Mouse (Mus musculus) midbrain, embryonic 12.5 days (tissue): ENCODE data around the gene Fmo4. TPM values are rescaled to one million over a fixed set of nuclear protein-coding genes. Genes with fewer than 3 reads are reported as not detected.

Experiments used
- ATAC-seq: fragments of 200-750 bp; cut with Nextera tagmentation; 2 replicates; pipeline ENCODE4 v1.8.0; 2017; ENCODE audit warnings: low read depth, moderate TSS enrichment, moderate library complexity; ENCODE audit not compliant: low FRiP score
- H3K27ac ChIP-seq: fragments of 300-500 bp; sonication (generic); replicated peaks from 2 replicates; pipeline ENCODE4 v1.5.1; 2016; ENCODE audit warnings: mild to moderate bottlenecking
- H3K27me3 ChIP-seq: fragments of 300-500 bp; sonication (generic); 2 replicates; pipeline ENCODE4 v1.6.1; 2016; ENCODE audit warnings: mild to moderate bottlenecking
- H3K36me3 ChIP-seq: fragments of 300-500 bp; sonication (generic); 2 replicates; pipeline ENCODE4 v1.6.1; 2016
- H3K4me1 ChIP-seq: fragments of 300-500 bp; sonication (generic); 2 replicates; pipeline ENCODE4 v1.6.1; 2016
- H3K4me2 ChIP-seq: fragments of 300-500 bp; sonication (generic); replicated peaks from 2 replicates; pipeline ENCODE4 v1.6.1; 2016; ENCODE audit warnings: mild to moderate bottlenecking, moderate library complexity
- H3K4me3 ChIP-seq: fragments of 300-500 bp; sonication (generic); 2 replicates; pipeline ENCODE4 v1.5.1; 2016; ENCODE audit warnings: mild to moderate bottlenecking
- H3K9ac ChIP-seq: fragments of 300-500 bp; sonication (generic); replicated peaks from 2 replicates; pipeline ENCODE4 v1.6.1; 2016; ENCODE audit warnings: mild to moderate bottlenecking, moderate library complexity
- H3K9me3 ChIP-seq: fragments of 300-500 bp; sonication (generic); 2 replicates; pipeline ENCODE4 v1.6.1; 2016; ENCODE audit warnings: mild to moderate bottlenecking
- WGBS: fragments of 180-500 bp; shearing (Covaris S2); methylation state at CpG from one replicate; pipeline ENCODE4 v1.1.7; 2016; 5-methylcytosine and 5-hydroxymethylcytosine counted together
- polyA plus RNA-seq: library from polyadenylated mRNA; unstranded; fragments of >200 nt; fragmentation: Nextera tagmentation; extraction: Ambion mirVana; gene quantifications from 2 replicates; pipeline ENCODE4 v1.2.1, GENCODE M21; 2016

Gene Fmo4
- polyA plus RNA-seq, 1 experiment from 2014 or later = 0.18 TPM

DNA sequence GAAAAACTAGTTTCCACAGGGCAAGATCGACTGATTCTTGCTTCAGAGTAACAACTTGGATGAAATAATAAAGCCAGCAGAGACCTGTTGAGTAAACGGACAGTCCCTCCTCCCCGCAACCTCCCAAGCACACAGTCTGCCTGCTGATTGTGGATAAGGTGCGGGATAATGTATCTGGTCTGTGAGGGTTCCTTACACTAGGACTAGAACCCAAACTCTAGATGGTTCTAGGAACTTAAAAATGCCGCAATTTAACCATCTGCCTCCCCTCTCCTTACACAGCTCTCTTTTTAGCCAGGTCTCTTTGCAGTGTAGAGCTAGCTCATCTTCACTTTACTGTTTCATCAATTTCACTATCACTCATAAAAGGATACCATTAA, 18.8 kb upstream of the Fmo4 start:
- Histone ChIP-seq H3K4me3 (no peak overlapping the region), H3K9me3 (no peaks in the 10 kb centered on the region), H3K27me3 (peaks cover 4% of the 10 kb centered on the region; the same call in 1 of the 2 replicates), H3K4me1 (peaks cover 12% of the 10 kb centered on the region), H3K9ac (no peak overlapping the region), H3K4me2 (peak overlapping the region; percentile 44), H3K36me3 (peaks cover 2% of the 10 kb centered on the region; the same call in 1 of the 2 replicates), H3K27ac (0 out of 2 replicates have a peak overlapping the region, but pooled peaks have one; percentile 73)
- peak; percentile 68 for ATAC-seq
- 15% methylated on average over 5 of the region's 5 CpGs for WGBS

DNA sequence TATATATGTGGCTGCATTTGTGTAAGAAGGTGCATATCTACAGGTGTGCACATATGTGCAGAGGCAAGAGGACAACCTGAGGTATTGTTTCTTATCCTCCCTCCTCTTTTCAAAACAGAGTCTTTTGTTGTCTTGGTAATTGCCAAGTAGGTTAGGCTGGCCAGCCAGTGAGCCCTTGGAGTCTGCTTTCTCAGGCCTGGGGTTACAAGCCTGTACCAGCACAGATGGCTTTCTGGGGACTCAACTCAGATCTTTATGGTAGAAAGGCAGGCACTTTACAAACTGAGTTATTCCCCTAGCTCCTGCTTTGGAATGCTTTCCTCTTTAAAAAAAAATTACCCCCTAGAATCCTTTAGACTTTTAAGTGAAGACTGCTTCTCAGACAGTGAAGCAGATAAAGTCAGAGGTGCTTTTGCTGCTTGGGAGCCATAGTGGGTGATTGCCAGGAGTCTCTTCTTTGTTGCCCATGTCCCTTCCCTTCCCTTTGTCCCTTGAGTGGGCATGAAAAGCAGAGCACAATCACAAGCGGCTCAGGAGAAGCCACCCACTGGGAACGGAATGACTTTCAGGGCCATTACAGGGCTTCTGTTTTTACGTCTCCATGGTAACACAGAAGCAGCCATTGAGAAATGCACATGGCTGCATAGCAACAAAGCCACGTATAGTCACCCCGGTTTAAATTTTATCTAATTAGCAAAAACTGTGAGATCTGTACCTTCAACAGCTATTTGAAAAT, 18.2 kb upstream of the Fmo4 start:
- WGBS = 1% methylated on average over 5 of the region's 5 CpGs
- Histone ChIP-seq H3K9ac (no peak overlapping the region), H3K9me3 (no peaks in the 10 kb centered on the region), H3K4me1 (peaks cover 12% of the 10 kb centered on the region), H3K36me3 (peaks cover 2% of the 10 kb centered on the region; the same call in 1 of the 2 replicates), H3K4me2 (peak overlapping the region; percentile 44), H3K4me3 (no peak overlapping the region), H3K27me3 (peaks cover 5% of the 10 kb centered on the region; the same call in 1 of the 2 replicates), H3K27ac (peak overlapping the region; percentile 73)
- ATAC-seq = peak; percentile 95

DNA sequence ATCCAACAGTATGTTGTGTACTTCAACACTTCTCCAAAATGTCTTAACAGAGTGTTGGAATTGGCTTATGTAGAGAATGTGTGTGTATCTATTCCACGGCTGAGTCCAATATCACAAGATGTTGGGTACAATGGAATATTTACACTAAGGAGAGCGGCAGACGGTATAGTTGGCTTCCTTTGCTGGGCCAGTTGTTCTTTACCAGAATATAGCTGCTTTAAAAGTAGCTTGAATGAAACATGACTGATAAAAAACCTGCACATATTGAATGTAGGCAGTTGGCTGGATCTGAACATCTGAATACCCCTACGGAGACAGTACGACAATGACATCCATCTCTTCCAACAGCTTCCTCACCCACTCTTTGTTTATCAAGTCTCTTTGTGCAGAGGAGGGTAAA, 5.5 kb upstream of the Fmo4 start:
- no peak for ATAC-seq
- Histone ChIP-seq H3K4me1 (no peaks in the 10 kb centered on the region), H3K4me3 (no peak overlapping the region), H3K9me3 (no peaks in the 10 kb centered on the region), H3K4me2 (no peak overlapping the region), H3K27me3 (no peaks in the 10 kb centered on the region), H3K27ac (no peak overlapping the region), H3K9ac (no peak overlapping the region), H3K36me3 (no peaks in the 10 kb centered on the region)
- WGBS = 93% methylated on average over 5 of the region's 5 CpGs

DNA sequence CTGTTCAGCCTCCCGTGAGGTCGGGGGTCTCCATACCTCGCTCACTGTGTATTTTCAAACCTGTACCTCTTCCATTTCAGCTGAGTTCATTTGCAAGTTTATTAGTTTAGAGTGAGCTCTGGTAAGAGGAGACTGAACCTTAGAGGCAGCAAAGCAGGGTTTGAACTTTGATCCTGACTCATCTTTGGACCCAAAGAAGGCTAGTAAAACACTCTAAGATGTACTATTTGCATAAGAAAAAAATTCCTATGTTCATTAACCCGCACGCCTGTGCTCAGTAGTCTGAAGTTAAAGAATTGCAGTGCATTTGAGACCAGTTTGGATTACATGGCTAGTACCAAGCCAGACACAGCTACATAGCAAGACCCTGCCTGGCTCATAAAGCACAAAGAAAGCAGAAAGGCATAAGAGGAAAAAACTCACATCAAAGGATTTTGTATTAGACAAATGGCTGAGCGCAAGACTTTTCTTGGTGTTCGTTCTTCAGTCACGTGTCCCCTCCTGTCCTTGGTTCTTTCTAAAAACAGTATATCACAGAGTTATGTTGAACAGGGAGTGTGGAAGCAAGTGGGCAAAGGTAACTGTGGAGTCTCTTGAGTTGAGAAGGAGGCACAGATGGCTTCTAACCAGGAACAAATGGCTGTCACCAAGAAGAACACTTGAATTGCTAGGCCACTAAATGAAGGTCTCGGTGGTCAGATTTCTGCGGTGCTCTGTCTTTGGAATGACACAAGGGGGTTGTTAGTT, 1.8 kb upstream of the Fmo4 start:
- no peak overlapping the region for H3K9ac ChIP-seq
- no peaks in the 10 kb centered on the region for H3K9me3 ChIP-seq
- no peak overlapping the region for H3K4me2 ChIP-seq
- H3K4me1 ChIP-seq = no peaks in the 10 kb centered on the region
- H3K27ac ChIP-seq = no peak overlapping the region
- ATAC-seq = no peak
- no peaks in the 10 kb centered on the region for H3K27me3 ChIP-seq
- no peaks in the 10 kb centered on the region for H3K36me3 ChIP-seq
- no peak overlapping the region for H3K4me3 ChIP-seq
- WGBS = 76% methylated on average over 10 of the region's 10 CpGs

GRCm38 (mm10) chr1:162814932-162815331, 1.2 kb upstream of the Fmo4 start:
- Histone ChIP-seq H3K36me3 (no peaks in the 10 kb centered on the region), H3K27me3 (no peaks in the 10 kb centered on the region), H3K27ac (no peak overlapping the region), H3K9ac (no peak overlapping the region; the same call in 1 of the 2 replicates), H3K9me3 (no peaks in the 10 kb centered on the region), H3K4me3 (no peak overlapping the region), H3K4me1 (no peaks in the 10 kb centered on the region), H3K4me2 (no peak overlapping the region)
- no peak for ATAC-seq
- WGBS = 79% methylated on average over 4 of the region's 4 CpGs

DNA sequence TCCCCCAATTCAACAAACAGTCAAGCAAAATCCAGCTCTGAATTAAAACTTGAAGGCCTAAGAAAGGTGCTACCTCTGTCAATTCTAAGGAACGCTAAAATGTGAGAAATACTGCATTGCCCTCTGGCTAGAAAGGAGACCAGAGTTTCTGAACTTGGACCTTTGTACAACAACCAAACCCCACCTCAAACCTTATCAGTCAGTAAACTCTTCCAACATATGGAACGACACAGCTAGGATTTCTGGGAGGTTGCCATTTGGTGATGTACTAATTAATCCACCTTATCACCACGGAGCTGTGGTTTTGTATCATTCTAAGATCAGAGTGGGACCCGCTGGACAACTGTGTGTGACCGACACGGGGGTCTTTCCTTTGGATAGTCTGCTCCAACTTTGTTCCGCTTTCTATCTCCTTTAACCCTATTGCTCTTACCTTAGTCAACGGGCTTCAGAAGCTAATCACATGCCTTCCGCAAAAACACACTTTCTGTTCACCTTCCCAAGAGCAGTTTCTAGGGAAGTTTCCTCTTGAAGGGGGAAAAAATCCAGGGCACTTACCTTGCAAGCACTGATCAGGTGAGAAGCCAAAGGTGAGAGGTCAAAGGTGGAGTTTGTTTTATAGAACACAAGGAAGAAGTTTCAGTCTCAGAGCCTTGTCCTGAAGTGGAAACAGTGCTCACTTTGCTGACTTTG, 483 bp downstream of the Fmo4 start:
- no peaks in the 10 kb centered on the region for H3K9me3 ChIP-seq
- no peaks in the 10 kb centered on the region for H3K27me3 ChIP-seq
- H3K4me2 ChIP-seq = no peak overlapping the region
- H3K9ac ChIP-seq = no peak overlapping the region
- no peak overlapping the region for H3K4me3 ChIP-seq
- H3K4me1 ChIP-seq = no peaks in the 10 kb centered on the region
- H3K27ac ChIP-seq = no peak overlapping the region
- no peaks in the 10 kb centered on the region for H3K36me3 ChIP-seq
- ATAC-seq = no peak
- WGBS = 86% methylated on average over 9 of the region's 9 CpGs

DNA sequence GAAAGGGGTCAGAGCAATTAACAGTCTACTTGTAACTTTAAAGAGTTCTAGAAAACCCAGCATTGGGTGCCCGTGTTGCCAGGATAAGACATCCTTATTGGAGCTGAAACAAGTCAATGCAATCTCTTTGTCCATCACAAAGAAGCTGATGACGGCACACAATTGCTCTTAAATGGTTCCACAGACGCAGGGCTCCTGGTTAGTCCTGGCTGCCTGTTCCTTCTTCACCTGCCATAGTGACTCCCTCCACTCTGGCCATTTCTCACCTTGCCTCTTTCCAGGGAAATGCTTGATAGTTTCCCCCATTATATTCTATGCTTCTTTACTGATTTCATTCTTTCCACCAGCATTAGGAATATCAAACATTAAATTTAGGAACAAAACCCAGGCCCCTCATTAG, 5.2 kb downstream of the Fmo4 start:
- Histone ChIP-seq H3K4me3 (no peak overlapping the region), H3K9me3 (no peaks in the 10 kb centered on the region), H3K27me3 (no peaks in the 10 kb centered on the region), H3K4me1 (no peaks in the 10 kb centered on the region), H3K9ac (no peak overlapping the region), H3K27ac (no peak overlapping the region), H3K36me3 (no peaks in the 10 kb centered on the region), H3K4me2 (no peak overlapping the region)
- no peak for ATAC-seq
- WGBS = 82% methylated on average over 3 of the region's 3 CpGs

DNA sequence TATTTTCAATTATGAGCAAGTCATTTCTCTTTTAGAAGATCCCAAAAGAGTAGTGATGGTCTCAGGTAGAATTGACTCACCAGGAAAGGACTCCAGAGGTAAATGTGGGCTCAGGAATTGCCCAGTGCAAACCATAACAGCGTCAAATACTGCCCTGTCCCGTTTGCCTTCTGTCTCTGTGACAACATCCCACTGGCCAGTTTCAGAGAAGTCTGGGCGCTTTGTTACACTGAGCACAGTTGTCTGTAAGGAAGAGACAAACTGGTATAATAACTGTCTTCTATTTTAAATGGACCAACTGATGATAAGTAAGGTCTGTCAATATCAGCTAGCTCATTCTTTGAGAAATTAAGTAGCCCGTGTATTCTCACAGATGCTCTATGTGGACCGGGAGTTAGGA, 6.3 kb downstream of the Fmo4 start:
- no peak overlapping the region for H3K27ac ChIP-seq
- H3K9me3 ChIP-seq = no peaks in the 10 kb centered on the region
- H3K27me3 ChIP-seq = no peaks in the 10 kb centered on the region
- 88% methylated on average over 5 of the region's 5 CpGs for WGBS
- no peaks in the 10 kb centered on the region for H3K4me1 ChIP-seq
- no peak for ATAC-seq
- H3K36me3 ChIP-seq = no peaks in the 10 kb centered on the region
- no peak overlapping the region for H3K4me3 ChIP-seq
- H3K4me2 ChIP-seq = no peak overlapping the region
- H3K9ac ChIP-seq = no peak overlapping the region

GRCm38 (mm10) chr1:162805011-162805410, 8.8 kb downstream of the Fmo4 start:
- Histone ChIP-seq H3K36me3 (no peaks in the 10 kb centered on the region), H3K9ac (no peak overlapping the region), H3K4me2 (no peak overlapping the region), H3K27me3 (no peaks in the 10 kb centered on the region), H3K4me1 (no peaks in the 10 kb centered on the region), H3K4me3 (no peak overlapping the region), H3K9me3 (no peaks in the 10 kb centered on the region), H3K27ac (no peak overlapping the region)
- WGBS = 57% methylated on average over 5 of the region's 5 CpGs
- no peak for ATAC-seq

DNA sequence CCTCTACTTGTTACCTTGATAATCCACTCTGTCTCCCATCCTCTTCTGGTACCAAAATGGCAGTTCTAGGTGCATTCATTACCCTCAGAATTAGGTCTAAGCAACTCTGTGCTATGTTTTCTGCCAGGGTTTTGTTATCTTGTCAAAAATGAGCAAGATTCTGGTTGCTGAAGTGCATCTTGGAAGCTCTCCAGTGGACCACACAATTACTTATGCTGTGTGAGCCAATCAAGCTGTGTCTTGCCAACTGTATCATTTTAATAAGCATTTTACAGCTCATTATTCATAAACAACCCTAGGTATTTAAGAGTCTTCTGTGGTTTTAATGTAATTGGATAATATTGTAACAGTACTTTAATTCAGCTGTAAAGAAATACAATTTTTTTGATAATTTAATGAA, 17.3 kb downstream of the Fmo4 start:
- no peaks in the 10 kb centered on the region for H3K4me1 ChIP-seq
- H3K9me3 ChIP-seq = no peaks in the 10 kb centered on the region
- no peak overlapping the region for H3K9ac ChIP-seq
- no peak overlapping the region for H3K27ac ChIP-seq
- no peak for ATAC-seq
- H3K4me3 ChIP-seq = no peak overlapping the region
- no peaks in the 10 kb centered on the region for H3K27me3 ChIP-seq
- H3K4me2 ChIP-seq = no peak overlapping the region
- no peaks in the 10 kb centered on the region for H3K36me3 ChIP-seq

DNA sequence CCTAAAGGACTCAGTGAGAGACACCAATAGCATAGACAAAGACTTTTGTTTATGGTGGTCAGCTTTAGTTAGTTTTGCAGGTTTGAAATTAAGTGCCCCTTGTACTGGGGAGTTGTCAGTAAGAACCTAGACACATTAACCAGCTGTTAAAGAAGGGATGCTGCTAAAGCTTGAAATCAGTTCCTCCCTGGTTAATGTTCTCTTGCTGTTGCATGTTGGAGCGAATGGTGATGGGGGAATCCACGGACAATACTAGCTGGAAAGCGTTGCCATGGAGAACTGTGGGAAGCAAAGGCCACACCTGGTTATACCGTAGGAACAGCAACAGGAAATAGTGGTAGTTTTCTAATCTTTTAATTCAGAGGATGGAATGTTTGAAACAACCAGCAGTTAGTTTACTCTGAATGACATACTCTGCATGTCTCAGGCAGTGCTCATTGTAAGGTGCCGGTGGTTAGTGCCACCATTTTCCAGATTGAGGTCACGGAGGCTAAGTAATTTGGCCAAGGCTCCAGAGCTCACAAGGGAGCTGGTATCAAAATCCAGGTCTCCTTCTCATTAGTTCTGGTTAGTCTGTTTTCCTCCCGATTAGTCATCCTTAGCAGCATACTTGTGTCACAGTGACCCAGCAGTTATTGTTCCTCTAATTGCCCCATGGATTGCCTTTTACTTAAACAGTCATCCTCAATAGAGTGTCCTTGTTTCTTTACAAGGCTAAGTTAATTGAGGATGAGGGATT, 21.3 kb downstream of the Fmo4 start:
- no peak overlapping the region for H3K27ac ChIP-seq
- H3K36me3 ChIP-seq = no peaks in the 10 kb centered on the region
- H3K9ac ChIP-seq = no peak overlapping the region
- no peaks in the 10 kb centered on the region for H3K9me3 ChIP-seq
- no peaks in the 10 kb centered on the region for H3K4me1 ChIP-seq
- WGBS = 68% methylated on average over 7 of the region's 7 CpGs
- no peak overlapping the region for H3K4me2 ChIP-seq
- no peak for ATAC-seq
- H3K4me3 ChIP-seq = no peak overlapping the region
- H3K27me3 ChIP-seq = no peaks in the 10 kb centered on the region

DNA sequence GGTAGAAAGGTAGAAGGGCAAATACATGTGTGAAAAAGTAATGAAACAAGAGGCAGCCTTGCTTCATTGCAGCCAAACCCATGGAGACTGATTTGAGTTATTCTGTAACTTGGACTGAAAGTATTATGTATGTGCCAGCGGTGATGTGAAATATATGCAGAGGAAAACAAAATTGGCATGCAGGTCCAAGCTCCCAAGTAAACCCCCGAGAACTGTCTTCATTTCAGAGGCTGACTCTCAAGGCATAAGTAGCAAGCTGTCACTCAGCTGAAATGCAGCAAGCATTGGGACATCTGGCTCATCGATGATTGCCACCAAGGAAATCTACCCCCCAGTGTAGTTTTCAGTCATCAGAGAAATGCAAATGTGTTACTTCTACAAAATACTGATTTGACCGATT, 28.6 kb downstream of the Fmo4 start:
- H3K9ac ChIP-seq = no peak overlapping the region
- no peak overlapping the region for H3K4me2 ChIP-seq
- no peaks in the 10 kb centered on the region for H3K36me3 ChIP-seq
- H3K4me1 ChIP-seq = no peaks in the 10 kb centered on the region
- WGBS = 85% methylated on average over 4 of the region's 4 CpGs
- no peak for ATAC-seq
- no peak overlapping the region for H3K4me3 ChIP-seq
- no peak overlapping the region for H3K27ac ChIP-seq
- H3K27me3 ChIP-seq = no peaks in the 10 kb centered on the region
- H3K9me3 ChIP-seq = no peaks in the 10 kb centered on the region
